Mouse (Mus musculus): ENCODE measurements around the gene Tubg1.

GRCm38 (mm10) chr11:101154648-101155047, 34.9 kb downstream of the Tubg1 start:
- TF ChIP-seq POLR2A (IDR thresholded peaks at IDR 0.05; ENCODE audit: insufficient read depth, low read depth, low read length) (no peak), CTCF (IDR thresholded peaks at IDR 0.05) (no peak), EP300 (IDR thresholded peaks at IDR 0.05; ENCODE audit: insufficient read depth, low read depth, low read length) (no peak)

Measured in heart, adult 2 months (tissue).